Mouse (Mus musculus) limb, embryonic 13.5 days (tissue): Measurements from ENCODE around the gene Marf1. TPM values are rescaled to one million over a fixed set of nuclear protein-coding genes. Genes with fewer than 3 reads are reported as not detected.
A peak's percentile ranks its signal among the peaks of the same experiment; 100 is the strongest.
"Not testable (repeated sequence)": the region's sequence is repeated elsewhere in the genome, so short reads cannot be mapped to it uniquely, and the experiment has no call there.

Experiments
- ATAC-seq: fragments of 200-750 bp; cut with Nextera tagmentation; 2 replicates; pipeline ENCODE4 v1.8.0; 2017; ENCODE audit warnings: low read depth, moderate number of reproducible peaks, moderate TSS enrichment; ENCODE audit not compliant: low FRiP score
- H3K27ac ChIP-seq: fragments of 300-500 bp; sonication (generic); 2 replicates; pipeline ENCODE4 v1.5.1; 2015; ENCODE audit warnings: inconsistent platforms, mild to moderate bottlenecking, moderate library complexity
- H3K27me3 ChIP-seq: fragments of 300-500 bp; sonication (generic); 2 replicates; pipeline ENCODE4 v1.6.1; 2015; ENCODE audit warnings: mild to moderate bottlenecking, inconsistent platforms
- H3K36me3 ChIP-seq: fragments of 300-500 bp; sonication (generic); 2 replicates; pipeline ENCODE4 v1.6.1; 2015; ENCODE audit warnings: inconsistent platforms, mild to moderate bottlenecking, moderate library complexity
- H3K4me1 ChIP-seq: fragments of 300-500 bp; sonication (generic); 2 replicates; pipeline ENCODE4 v1.6.1; 2015; ENCODE audit warnings: inconsistent platforms
- H3K4me2 ChIP-seq: fragments of 300-500 bp; sonication (generic); replicated peaks from 2 replicates; pipeline ENCODE4 v1.6.1; 2015; ENCODE audit warnings: inconsistent platforms, mild to moderate bottlenecking, moderate library complexity
- H3K4me3 ChIP-seq: fragments of 300-500 bp; sonication (generic); 2 replicates; pipeline ENCODE4 v1.5.1; 2015; ENCODE audit warnings: moderate library complexity, mild to moderate bottlenecking, inconsistent platforms
- H3K9ac ChIP-seq: fragments of 300-500 bp; sonication (generic); 2 replicates; pipeline ENCODE4 v1.6.1; 2015; ENCODE audit warnings: mild to moderate bottlenecking, inconsistent platforms
- H3K9me3 ChIP-seq: fragments of 300-500 bp; sonication (generic); 2 replicates; pipeline ENCODE4 v1.6.1; 2016; ENCODE audit warnings: inconsistent platforms
- whole genome bisulfite sequencing: fragments of 180-500 bp; shearing (Covaris S2); methylation state at CpG from one replicate; pipeline ENCODE4 v1.1.7; 2015; 5-methylcytosine and 5-hydroxymethylcytosine counted together
- polyA plus RNA-seq: library from polyadenylated mRNA; unstranded; fragments of >200 nt; fragmentation: Nextera tagmentation; extraction: Ambion mirVana; gene quantifications from 2 replicates; pipeline ENCODE4 v1.2.1, GENCODE M21; 2015

Gene Marf1
- polyA plus RNA-seq, 1 experiment from 2014 or later = 22.3 TPM

- Histone ChIP-seq H3K27ac (no peak overlapping the region), H3K4me3 (no peak overlapping the region), H3K4me1 (peaks cover 37% of the 10 kb centered on the region), H3K9me3 (no peaks in the 10 kb centered on the region), H3K36me3 (no peaks in the 10 kb centered on the region), H3K27me3 (no peaks in the 10 kb centered on the region), H3K4me2 (no peak overlapping the region), H3K9ac (no peak overlapping the region)
- WGBS = 96% methylated on average over 1 of the region's 1 CpGs
- no peak for ATAC-seq
Observed at GRCm38 (mm10) chr16:14160941-14161340, 2.2 kb downstream of the Marf1 start.

DNA sequence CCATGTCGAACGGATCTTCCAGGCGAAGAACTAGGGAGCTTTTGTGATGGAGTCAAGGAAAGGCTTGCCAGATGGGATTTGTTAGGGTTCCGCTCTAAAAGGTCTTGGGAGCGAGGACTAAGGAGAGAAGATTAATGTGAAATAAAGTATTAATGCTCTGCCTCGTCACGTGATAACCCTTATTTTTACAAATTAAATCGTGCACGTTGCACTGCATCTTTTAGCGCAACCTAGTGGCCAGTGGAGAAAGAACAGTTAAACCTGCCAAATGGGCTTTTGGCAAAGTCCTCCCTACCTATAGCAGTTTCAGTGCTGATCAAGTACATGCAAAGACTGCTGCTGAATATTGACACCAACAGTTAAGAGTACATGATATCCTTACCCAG, 3.4 kb downstream of the Marf1 start:
- peak overlapping the region; percentile 80 for H3K4me3 ChIP-seq
- no peaks in the 10 kb centered on the region for H3K36me3 ChIP-seq
- no peaks in the 10 kb centered on the region for H3K9me3 ChIP-seq
- H3K9ac ChIP-seq = peak overlapping the region; percentile 72
- no peak; the same call in 1 of the 2 replicates for ATAC-seq
- H3K4me2 ChIP-seq = peak overlapping the region; percentile 63
- H3K4me1 ChIP-seq = peaks cover 25% of the 10 kb centered on the region
- H3K27me3 ChIP-seq = no peaks in the 10 kb centered on the region
- peak overlapping the region; percentile 94 for H3K27ac ChIP-seq
- WGBS = under 1% methylated on average over 10 of the region's 10 CpGs

- Histone ChIP-seq H3K4me3 (peak overlapping the region; percentile 80), H3K27ac (peak overlapping the region; percentile 94), H3K4me2 (peak overlapping the region; percentile 80), H3K9ac (peak overlapping the region; percentile 83), H3K36me3 (no peaks in the 10 kb centered on the region), H3K4me1 (peaks cover 19% of the 10 kb centered on the region), H3K9me3 (no peaks in the 10 kb centered on the region), H3K27me3 (no peaks in the 10 kb centered on the region)
- 1% methylated on average over 57 of the region's 58 CpGs for WGBS
- peak; percentile 92 for ATAC-seq
Observed at GRCm38 (mm10) chr16:14158936-14159745, 4.0 kb downstream of the Marf1 start.

- WGBS = 8% methylated on average over 7 of the region's 7 CpGs
- H3K9ac ChIP-seq = peak overlapping the region; percentile 83
- H3K4me1 ChIP-seq = peaks cover 14% of the 10 kb centered on the region
- peak overlapping the region; percentile 72 for H3K27ac ChIP-seq
- H3K27me3 ChIP-seq = no peaks in the 10 kb centered on the region
- peak overlapping the region; percentile 80 for H3K4me2 ChIP-seq
- H3K4me3 ChIP-seq = peak overlapping the region; percentile 80
- H3K36me3 ChIP-seq = peaks cover 3% of the 10 kb centered on the region
- ATAC-seq = no peak
- no peaks in the 10 kb centered on the region for H3K9me3 ChIP-seq
Observed at GRCm38 (mm10) chr16:14158536-14158935, 4.6 kb downstream of the Marf1 start.

DNA sequence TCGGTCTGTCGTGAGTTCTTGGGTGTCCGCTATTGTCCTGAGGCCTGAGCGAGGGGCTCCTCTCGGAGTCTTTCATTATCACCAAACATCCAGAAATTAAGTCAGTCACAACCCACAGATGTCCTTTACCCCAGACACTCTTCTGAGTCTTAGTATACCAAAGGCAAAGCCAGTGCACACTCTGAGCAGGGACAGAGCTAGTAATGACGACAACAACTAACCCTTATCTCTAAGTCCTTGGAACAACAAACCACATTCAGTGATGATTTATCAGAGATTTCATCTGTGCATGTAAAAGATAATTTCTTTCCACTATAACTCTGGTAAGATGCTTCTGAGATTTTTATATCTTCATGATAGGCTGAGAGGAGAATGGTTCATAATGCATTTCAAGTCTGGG, 6.8 kb downstream of the Marf1 start:
- Histone ChIP-seq H3K27ac (no peak overlapping the region), H3K4me3 (no peak overlapping the region), H3K9me3 (no peaks in the 10 kb centered on the region), H3K9ac (no peak overlapping the region), H3K27me3 (no peaks in the 10 kb centered on the region), H3K4me1 (peaks cover 14% of the 10 kb centered on the region), H3K36me3 (peaks cover 19% of the 10 kb centered on the region), H3K4me2 (no peak overlapping the region)
- WGBS = 98% methylated on average over 6 of the region's 6 CpGs
- no peak for ATAC-seq

- WGBS = 79% methylated on average over 1 of the region's 2 CpGs
- not testable (repeated sequence) for H3K9ac ChIP-seq, ATAC-seq, H3K9me3 ChIP-seq, H3K27me3 ChIP-seq, H3K27ac ChIP-seq, H3K4me3 ChIP-seq, H3K4me2 ChIP-seq
- Histone ChIP-seq H3K36me3 (peaks cover 26% of the 10 kb centered on the region), H3K4me1 (peaks cover 14% of the 10 kb centered on the region)
Observed at GRCm38 (mm10) chr16:14155638-14156037, 7.5 kb downstream of the Marf1 start.

GRCm38 (mm10) chr16:14151718-14152117, 11.4 kb downstream of the Marf1 start:
- no peak overlapping the region for H3K4me3 ChIP-seq
- no peak overlapping the region for H3K4me2 ChIP-seq
- peaks cover 51% of the 10 kb centered on the region for H3K36me3 ChIP-seq
- H3K4me1 ChIP-seq = no peaks in the 10 kb centered on the region
- H3K27ac ChIP-seq = no peak overlapping the region
- no peaks in the 10 kb centered on the region for H3K9me3 ChIP-seq
- ATAC-seq = no peak
- H3K9ac ChIP-seq = no peak overlapping the region
- 94% methylated on average over 4 of the region's 4 CpGs for WGBS
- no peaks in the 10 kb centered on the region for H3K27me3 ChIP-seq

GRCm38 (mm10) chr16:14147712-14148111, 15.4 kb downstream of the Marf1 start:
- no peaks in the 10 kb centered on the region for H3K4me1 ChIP-seq
- H3K27me3 ChIP-seq = no peaks in the 10 kb centered on the region
- no peak overlapping the region for H3K4me3 ChIP-seq
- H3K9me3 ChIP-seq = no peaks in the 10 kb centered on the region
- no peak for ATAC-seq
- H3K4me2 ChIP-seq = no peak overlapping the region
- H3K9ac ChIP-seq = no peak overlapping the region
- peaks cover 80% of the 10 kb centered on the region for H3K36me3 ChIP-seq
- no peak overlapping the region for H3K27ac ChIP-seq

DNA sequence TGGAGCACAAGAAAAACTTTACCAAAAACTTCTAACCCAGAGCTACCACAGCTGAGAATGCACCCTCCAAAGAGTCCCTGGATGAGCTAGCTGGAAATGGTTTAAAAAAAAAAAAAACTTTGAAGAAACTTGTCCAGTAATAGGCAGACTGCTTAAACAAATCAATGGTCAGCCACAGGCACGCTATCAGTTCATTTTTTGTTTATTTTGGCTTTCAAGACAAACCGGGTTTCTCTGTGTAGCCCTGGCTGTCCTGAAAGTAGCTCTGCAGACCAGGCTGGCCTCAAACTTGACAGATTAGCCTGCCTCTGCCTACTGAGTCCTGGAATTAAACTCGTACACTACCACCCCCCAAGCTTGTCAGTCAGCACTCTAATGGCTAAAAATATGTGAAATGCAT, 19.9 kb downstream of the Marf1 start:
- Histone ChIP-seq H3K27ac (no peak overlapping the region), H3K36me3 (peaks cover 84% of the 10 kb centered on the region), H3K9me3 (no peaks in the 10 kb centered on the region), H3K9ac (no peak overlapping the region), H3K4me2 (no peak overlapping the region), H3K4me1 (no peaks in the 10 kb centered on the region), H3K4me3 (no peak overlapping the region), H3K27me3 (no peaks in the 10 kb centered on the region)
- ATAC-seq = no peak
- WGBS = 91% methylated on average over 3 of the region's 3 CpGs

DNA sequence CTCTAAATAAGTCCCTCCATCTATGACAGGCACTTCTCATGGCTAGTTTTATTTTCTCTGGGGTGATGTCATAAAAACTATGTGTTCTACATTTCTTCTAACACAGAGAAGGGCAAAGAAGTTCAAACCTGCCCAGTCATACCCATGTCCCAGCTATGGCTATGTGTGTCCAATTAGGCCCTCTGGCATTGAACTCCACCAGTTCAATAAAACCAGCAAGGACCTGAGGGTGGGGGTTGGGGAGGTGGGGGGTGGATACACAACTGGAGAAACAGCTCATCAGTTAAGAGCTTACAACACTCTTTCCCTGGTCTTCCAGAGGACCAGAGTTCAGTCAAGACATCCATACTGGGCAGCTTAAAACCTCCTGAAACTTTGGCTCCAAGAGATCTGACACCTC, 24.0 kb downstream of the Marf1 start:
- H3K4me3 ChIP-seq = no peak overlapping the region

GRCm38 (mm10) chr16:14137976-14138561, 25.1 kb downstream of the Marf1 start:
- no peak overlapping the region for H3K9ac ChIP-seq
- H3K27ac ChIP-seq = no peak overlapping the region
- H3K9me3 ChIP-seq = no peaks in the 10 kb centered on the region
- no peak for ATAC-seq
- H3K4me1 ChIP-seq = no peaks in the 10 kb centered on the region
- 91% methylated on average over 1 of the region's 1 CpGs for WGBS
- H3K36me3 ChIP-seq = peaks cover 92% of the 10 kb centered on the region
- no peak overlapping the region for H3K4me3 ChIP-seq
- H3K27me3 ChIP-seq = no peaks in the 10 kb centered on the region
- H3K4me2 ChIP-seq = no peak overlapping the region

More for the DNA sequence above, 24.0 kb downstream of the Marf1 start:
- Histone ChIP-seq H3K4me1 (no peaks in the 10 kb centered on the region), H3K9ac (no peak overlapping the region), H3K36me3 (peaks cover 91% of the 10 kb centered on the region), H3K27ac (no peak overlapping the region), H3K9me3 (no peaks in the 10 kb centered on the region), H3K27me3 (no peaks in the 10 kb centered on the region), H3K4me2 (no peak overlapping the region)
- no peak for ATAC-seq

GRCm38 (mm10) chr16:14135014-14135413, 28.1 kb downstream of the Marf1 start:
- H3K4me1 ChIP-seq = no peaks in the 10 kb centered on the region
- ATAC-seq = no peak
- H3K36me3 ChIP-seq = peaks cover 95% of the 10 kb centered on the region
- H3K4me2 ChIP-seq = no peak overlapping the region
- no peak overlapping the region for H3K9ac ChIP-seq
- WGBS = 90% methylated on average over 2 of the region's 2 CpGs
- H3K9me3 ChIP-seq = no peaks in the 10 kb centered on the region
- no peak overlapping the region for H3K4me3 ChIP-seq
- no peaks in the 10 kb centered on the region for H3K27me3 ChIP-seq
- no peak overlapping the region for H3K27ac ChIP-seq

DNA sequence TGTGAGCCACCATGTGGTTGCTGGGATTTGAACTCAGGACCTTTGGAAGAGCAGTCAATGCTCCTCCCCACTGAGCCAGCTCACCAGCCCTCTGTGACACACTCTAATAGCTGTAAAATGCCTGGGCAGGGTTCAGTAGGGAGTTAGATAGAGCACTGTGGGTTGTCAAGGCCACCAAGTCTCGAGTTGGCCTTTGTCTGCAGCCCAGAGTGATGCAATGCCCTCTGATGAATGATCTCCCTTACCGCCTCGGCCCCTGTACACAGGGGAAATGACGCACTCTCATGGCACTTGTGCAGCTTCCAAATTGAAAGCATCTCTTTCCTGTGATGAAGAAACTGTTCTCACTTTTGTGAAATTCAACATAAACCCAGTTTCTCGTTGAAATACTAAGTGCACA, 31.3 kb downstream of the Marf1 start:
- Histone ChIP-seq H3K4me1 (no peaks in the 10 kb centered on the region), H3K27me3 (no peaks in the 10 kb centered on the region), H3K4me3 (no peak overlapping the region), H3K9me3 (no peaks in the 10 kb centered on the region), H3K36me3 (peaks cover 98% of the 10 kb centered on the region), H3K9ac (no peak overlapping the region), H3K4me2 (no peak overlapping the region), H3K27ac (no peak overlapping the region)
- WGBS = 92% methylated on average over 5 of the region's 5 CpGs
- ATAC-seq = no peak
